Mouse (Mus musculus): ENCODE results near the gene Ftsj1.

- no peak for TF ChIP-seq CTCF (IDR thresholded peaks at IDR 0.05; ENCODE audit: control insufficient read depth, insufficient read depth, low read length)
- TF ChIP-seq POLR2A (IDR thresholded peaks at IDR 0.05; ENCODE audit: borderline replicate concordance, control insufficient read depth, low read depth, low read length): no peak
Measured at GRCm38 (mm10) chrX:8264222-8264621, 12.0 kb upstream of the Ftsj1 start.
